Mouse (Mus musculus) midbrain, embryonic 10.5 days (tissue): ENCODE measurements around the gene Tmem47. TPM values are rescaled to one million over a fixed set of nuclear protein-coding genes. Genes with fewer than 3 reads are reported as not detected.
A peak's percentile ranks its signal among the peaks of the same experiment; 100 is the strongest.

ENCODE experiments used
- DNase-seq: peaks from one replicate; pipeline ENCODE4 v3.0.0-alpha.2; 2017; ENCODE audit warnings: low spot score
- H3K27ac ChIP-seq: fragments of 300-500 bp; sonication (generic); replicated peaks from 2 replicates; pipeline ENCODE4 v1.5.1; 2016; ENCODE audit warnings: mild to moderate bottlenecking
- H3K27me3 ChIP-seq: fragments of 300-500 bp; sonication (generic); 2 replicates; pipeline ENCODE4 v1.6.1; 2016; ENCODE audit warnings: low read depth, mild to moderate bottlenecking; ENCODE audit not compliant: poor library complexity, severe bottlenecking
- H3K36me3 ChIP-seq: fragments of 300-500 bp; sonication (generic); 2 replicates; pipeline ENCODE4 v1.6.1; 2016; ENCODE audit warnings: mild to moderate bottlenecking, moderate library complexity
- H3K4me1 ChIP-seq: fragments of 300-500 bp; sonication (generic); 2 replicates; pipeline ENCODE4 v1.6.1; 2016
- H3K4me3 ChIP-seq: fragments of 300-500 bp; sonication (generic); 2 replicates; pipeline ENCODE4 v1.5.1; 2016; ENCODE audit warnings: mild to moderate bottlenecking, moderate library complexity
- H3K9me3 ChIP-seq: fragments of 300-500 bp; sonication (generic); replicated peaks from 2 replicates; pipeline ENCODE4 v1.6.1; 2016; ENCODE audit warnings: mild to moderate bottlenecking
- WGBS: fragments of 180-500 bp; shearing (Covaris S2); methylation state at CpG from one replicate; pipeline ENCODE4 v1.1.7; 2016; 5-methylcytosine and 5-hydroxymethylcytosine counted together
- polyA plus RNA-seq: library from polyadenylated mRNA; unstranded; fragments of >200 nt; fragmentation: Nextera tagmentation; extraction: Ambion mirVana; gene quantifications from 2 replicates; pipeline ENCODE4 v1.2.1, GENCODE M21; 2016

The Tmem47 gene
- 57.0 and 62.6 TPM in 2 replicates for polyA plus RNA-seq

- H3K36me3 ChIP-seq = no peaks in the 10 kb centered on the region
- H3K9me3 ChIP-seq = 0 out of 2 replicates have a peak, but pooled peaks cover 3% of the 10 kb centered on the region
- WGBS = 6% methylated on average over 37 of the region's 39 CpGs
These were observed at the start of gene Tmem47 for GRCm38 (mm10) chrX:81070210-81070803. TSS of gene Tmem47 (plus strand) at chrX:81070698.

GRCm38 (mm10) chrX:81070804-81071461 is 435 bp downstream of the Tmem47 start:
- WGBS = 19% methylated on average over 45 of the region's 45 CpGs
- Histone ChIP-seq H3K27me3 (no peaks in the 10 kb centered on the region), H3K27ac (peak overlapping the region; percentile 93), H3K36me3 (no peaks in the 10 kb centered on the region), H3K4me3 (peak overlapping the region; percentile 72), H3K4me1 (peaks cover 7% of the 10 kb centered on the region; the same call in 1 of the 2 replicates), H3K9me3 (0 out of 2 replicates have a peak, but pooled peaks cover 3% of the 10 kb centered on the region)
- DNase-seq = no peak

More at GRCm38 (mm10) chrX:81070210-81070803, at the start of gene Tmem47:
- no peaks in the 10 kb centered on the region for H3K27me3 ChIP-seq
- H3K27ac ChIP-seq = peak within 1 kb of the TSS; percentile 93
- peaks cover 7% of the 10 kb centered on the region; the same call in 1 of the 2 replicates for H3K4me1 ChIP-seq
- H3K4me3 ChIP-seq = peak within 1 kb of the TSS; percentile 72
- DNase-seq = peak; percentile 86

GRCm38 (mm10) chrX:81071746-81072640 is 1.5 kb downstream of the Tmem47 start:
- Histone ChIP-seq H3K27ac (peak overlapping the region; percentile 93), H3K27me3 (no peaks in the 10 kb centered on the region), H3K9me3 (0 out of 2 replicates have a peak, but pooled peaks cover 3% of the 10 kb centered on the region), H3K36me3 (no peaks in the 10 kb centered on the region), H3K4me1 (peaks cover 14% of the 10 kb centered on the region; the same call in 1 of the 2 replicates), H3K4me3 (peak overlapping the region; percentile 72)
- 13% methylated on average over 14 of the region's 14 CpGs for WGBS
- peak; percentile 25 for DNase-seq

DNA sequence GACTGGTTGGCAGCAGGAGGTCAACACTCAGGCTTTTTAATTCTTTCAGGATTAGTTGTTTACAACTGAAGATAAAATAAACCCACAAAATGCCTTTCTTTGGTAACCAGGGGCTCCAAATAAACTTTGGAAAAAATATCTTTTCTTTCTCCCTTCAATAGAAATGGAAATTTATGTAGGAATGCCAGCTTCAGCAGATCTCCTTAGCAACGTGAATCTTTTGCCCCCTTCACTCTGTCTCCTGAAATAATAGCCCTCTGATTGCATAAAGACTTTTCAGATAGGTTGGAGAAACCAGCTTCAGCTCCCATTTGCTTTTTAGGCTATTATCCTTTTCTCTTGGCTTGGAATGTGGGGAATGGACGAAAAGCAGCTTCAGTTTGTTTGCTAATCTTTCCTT is 2.2 kb downstream of the Tmem47 start:
- Histone ChIP-seq H3K9me3 (0 out of 2 replicates have a peak, but pooled peaks cover 3% of the 10 kb centered on the region), H3K27ac (peak overlapping the region; percentile 93), H3K27me3 (no peaks in the 10 kb centered on the region), H3K4me3 (peak overlapping the region; percentile 72), H3K4me1 (peaks cover 16% of the 10 kb centered on the region; the same call in 1 of the 2 replicates), H3K36me3 (no peaks in the 10 kb centered on the region)
- DNase-seq = peak; percentile 11
- 8% methylated on average over 2 of the region's 2 CpGs for WGBS

GRCm38 (mm10) chrX:81073834-81074233 is 3.3 kb downstream of the Tmem47 start:
- Histone ChIP-seq H3K4me1 (peaks cover 21% of the 10 kb centered on the region), H3K27ac (peak overlapping the region; percentile 93), H3K27me3 (no peaks in the 10 kb centered on the region), H3K9me3 (0 out of 2 replicates have a peak, but pooled peaks cover 3% of the 10 kb centered on the region), H3K4me3 (peak overlapping the region; percentile 72), H3K36me3 (no peaks in the 10 kb centered on the region)
- DNase-seq = no peak
- 27% methylated on average over 4 of the region's 4 CpGs for WGBS

DNA sequence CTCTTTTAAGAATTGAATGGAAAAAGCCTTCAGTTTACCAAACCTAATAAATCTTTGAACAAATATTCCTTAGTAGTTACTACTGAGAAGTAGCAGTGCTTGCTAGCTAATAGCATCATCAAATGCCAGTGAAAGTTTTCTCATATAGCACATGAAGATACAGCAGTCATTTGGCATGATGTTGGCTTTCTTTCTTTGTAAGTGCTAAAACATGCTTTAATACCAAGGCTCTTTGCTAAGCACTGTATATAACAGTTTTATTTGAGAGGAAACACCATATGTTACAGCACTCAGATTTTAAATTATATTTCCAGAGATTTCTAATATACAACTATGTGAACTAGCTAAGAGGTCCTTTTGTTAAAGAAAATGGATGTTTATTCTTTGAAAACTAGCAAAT is 8.0 kb downstream of the Tmem47 start:
- no peak overlapping the region for H3K4me3 ChIP-seq
- no peak for DNase-seq
- H3K4me1 ChIP-seq = peaks cover 33% of the 10 kb centered on the region

GRCm38 (mm10) chrX:81080996-81081395 is 10.5 kb downstream of the Tmem47 start:
- peaks cover 38% of the 10 kb centered on the region for H3K4me1 ChIP-seq
- no peaks in the 10 kb centered on the region for H3K27me3 ChIP-seq
- no peak overlapping the region for H3K4me3 ChIP-seq
- H3K9me3 ChIP-seq = no peaks in the 10 kb centered on the region
- no peak overlapping the region for H3K27ac ChIP-seq
- H3K36me3 ChIP-seq = no peaks in the 10 kb centered on the region
- 70% methylated on average over 2 of the region's 2 CpGs for WGBS
- DNase-seq = no peak

More for the DNA sequence above, 8.0 kb downstream of the Tmem47 start:
- H3K36me3 ChIP-seq = no peaks in the 10 kb centered on the region
- H3K27ac ChIP-seq = no peak overlapping the region
- no peaks in the 10 kb centered on the region for H3K27me3 ChIP-seq
- H3K9me3 ChIP-seq = no peaks in the 10 kb centered on the region

DNA sequence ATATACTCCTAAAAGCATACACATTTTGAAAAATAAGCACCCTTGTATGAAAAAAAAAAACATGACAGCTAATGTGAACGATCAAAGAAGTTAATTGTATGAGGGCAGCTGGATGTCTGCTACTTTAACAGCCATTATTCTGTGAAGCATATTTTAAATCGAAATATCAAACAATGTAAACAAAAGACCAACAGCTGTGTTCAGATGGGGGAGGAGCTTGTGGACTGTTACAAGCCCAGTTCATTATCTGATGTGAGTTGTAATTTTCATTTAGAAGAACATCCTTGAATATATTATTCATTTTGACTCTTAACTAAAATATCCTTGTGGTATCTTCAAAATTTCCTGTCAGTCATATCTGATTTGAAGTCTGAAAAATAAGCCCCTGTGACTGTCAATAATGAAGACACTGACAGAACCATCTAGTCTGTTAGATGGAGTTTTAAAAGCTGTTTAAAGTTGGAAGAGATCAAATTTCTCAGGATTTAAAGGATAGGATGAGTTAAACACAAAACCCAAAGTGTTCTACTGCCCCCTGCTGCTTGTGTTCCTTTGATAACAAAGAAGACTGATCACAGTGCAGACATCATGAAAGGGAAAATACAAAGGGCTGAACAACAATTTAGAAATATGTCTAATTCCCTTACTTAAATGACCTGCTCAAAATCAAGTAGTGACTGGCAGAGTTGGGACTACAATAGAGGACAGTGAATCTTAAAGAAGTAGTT is 14.7 kb downstream of the Tmem47 start:
- WGBS = 60% methylated on average over 2 of the region's 2 CpGs
- DNase-seq = no peak

DNA sequence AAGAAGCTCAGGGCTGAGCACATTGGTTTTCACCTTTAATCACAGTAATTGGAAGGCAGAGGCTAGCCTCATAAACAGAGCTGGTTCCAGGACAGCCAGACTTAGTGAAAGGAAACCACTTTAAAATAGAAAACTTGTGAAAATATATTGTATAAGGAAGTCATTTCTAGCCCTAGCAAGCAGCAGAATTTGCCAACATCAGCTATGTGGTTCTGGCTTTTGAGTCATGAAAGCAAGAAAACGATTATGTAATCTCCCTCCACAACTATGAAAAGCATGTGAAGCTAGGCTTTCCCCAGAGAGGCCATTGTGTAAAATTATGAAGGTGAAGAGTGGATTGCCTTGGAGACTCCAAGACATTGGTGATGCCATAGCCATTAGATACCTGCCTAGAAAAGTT is 76.9 kb downstream of the Tmem47 start:
- Histone ChIP-seq H3K27me3 (no peaks in the 10 kb centered on the region), H3K4me1 (no peaks in the 10 kb centered on the region), H3K36me3 (no peaks in the 10 kb centered on the region), H3K4me3 (no peak overlapping the region), H3K27ac (no peak overlapping the region), H3K9me3 (no peaks in the 10 kb centered on the region)
- no peak for DNase-seq
- WGBS = 79% methylated on average over 1 of the region's 1 CpGs

More for the DNA sequence above, 14.7 kb downstream of the Tmem47 start:
- Histone ChIP-seq H3K27ac (no peak overlapping the region), H3K9me3 (no peaks in the 10 kb centered on the region), H3K4me1 (peaks cover 24% of the 10 kb centered on the region), H3K4me3 (no peak overlapping the region), H3K36me3 (peaks cover 6% of the 10 kb centered on the region), H3K27me3 (no peaks in the 10 kb centered on the region)
